Mouse (Mus musculus): ENCODE measurements around the gene Schip1.

The Schip1 gene

GRCm38 (mm10) chr3:68499532-68500152 is 435.0 kb downstream of the Schip1 start:
- DNase-seq (ENCODE audit: low read depth in 1 of 2, low spot score in 2 of 2), result no peak

GRCm38 (mm10) chr3:68504838-68505237 is 440.2 kb downstream of the Schip1 start:
- DNase-seq (ENCODE audit: low read depth in 1 of 2, low spot score in 2 of 2), result no peak

DNA sequence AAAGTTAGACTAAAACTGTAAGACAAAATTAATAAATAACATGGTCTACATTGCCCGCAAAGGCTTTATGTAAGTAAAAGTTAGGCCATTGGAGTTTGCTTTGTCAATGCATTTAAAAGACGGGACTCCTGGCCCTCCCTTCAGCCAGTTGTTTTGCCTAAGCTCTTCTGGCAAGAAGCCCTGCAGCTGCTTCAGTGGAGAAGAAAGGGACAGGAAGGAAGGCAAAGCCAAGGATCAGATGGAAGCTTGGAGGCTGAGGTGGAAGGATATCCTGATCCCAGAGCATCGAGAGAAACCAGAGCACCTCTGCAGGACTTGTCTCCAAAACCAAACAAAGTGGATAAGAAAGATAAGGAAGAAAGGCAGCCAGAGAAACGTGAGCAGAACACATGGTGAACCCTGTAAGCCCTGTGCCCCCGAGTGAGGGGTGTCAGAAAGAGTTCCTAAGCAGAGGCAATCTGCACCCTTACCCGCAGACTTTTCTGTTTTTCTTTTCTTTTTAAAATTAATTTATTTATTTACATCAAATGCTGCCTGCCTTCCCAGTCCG is 442.2 kb downstream of the Schip1 start:
- no peak for DNase-seq (ENCODE audit: low read depth in 1 of 2, low spot score in 2 of 2)

- DNase-seq (ENCODE audit: low read depth in 1 of 2, low spot score in 2 of 2), result no peak
Observed at GRCm38 (mm10) chr3:68508629-68509028, 444.0 kb downstream of the Schip1 start.

- DNase-seq (ENCODE audit: low read depth in 1 of 2, low spot score in 2 of 2), result no peak
Observed at GRCm38 (mm10) chr3:68510872-68511271, 446.3 kb downstream of the Schip1 start.

DNA sequence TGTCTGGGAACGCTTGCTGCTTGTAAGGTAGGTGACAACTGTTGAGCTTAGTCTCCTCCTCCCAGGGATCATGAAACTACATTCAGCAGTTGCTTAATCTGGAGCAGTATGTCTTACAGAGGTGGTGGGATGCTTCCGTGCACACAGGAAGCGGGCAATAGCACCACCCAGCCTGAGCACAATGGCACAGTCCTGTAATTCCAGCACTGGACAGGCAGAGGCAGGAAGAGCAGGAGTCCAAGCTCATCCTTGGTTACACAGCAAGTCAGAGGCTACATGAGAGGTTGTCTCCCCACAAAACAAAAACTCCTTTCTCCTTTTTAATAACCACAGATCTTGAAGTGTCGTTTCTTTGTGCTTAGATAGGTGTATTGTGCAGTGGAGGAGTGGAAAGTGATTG is 447.1 kb downstream of the Schip1 start:
- DNase-seq (ENCODE audit: low read depth in 1 of 2, low spot score in 2 of 2), result no peak

GRCm38 (mm10) chr3:68512327-68512726 is 447.7 kb downstream of the Schip1 start:
- no peak for DNase-seq (ENCODE audit: low read depth in 1 of 2, low spot score in 2 of 2)

DNA sequence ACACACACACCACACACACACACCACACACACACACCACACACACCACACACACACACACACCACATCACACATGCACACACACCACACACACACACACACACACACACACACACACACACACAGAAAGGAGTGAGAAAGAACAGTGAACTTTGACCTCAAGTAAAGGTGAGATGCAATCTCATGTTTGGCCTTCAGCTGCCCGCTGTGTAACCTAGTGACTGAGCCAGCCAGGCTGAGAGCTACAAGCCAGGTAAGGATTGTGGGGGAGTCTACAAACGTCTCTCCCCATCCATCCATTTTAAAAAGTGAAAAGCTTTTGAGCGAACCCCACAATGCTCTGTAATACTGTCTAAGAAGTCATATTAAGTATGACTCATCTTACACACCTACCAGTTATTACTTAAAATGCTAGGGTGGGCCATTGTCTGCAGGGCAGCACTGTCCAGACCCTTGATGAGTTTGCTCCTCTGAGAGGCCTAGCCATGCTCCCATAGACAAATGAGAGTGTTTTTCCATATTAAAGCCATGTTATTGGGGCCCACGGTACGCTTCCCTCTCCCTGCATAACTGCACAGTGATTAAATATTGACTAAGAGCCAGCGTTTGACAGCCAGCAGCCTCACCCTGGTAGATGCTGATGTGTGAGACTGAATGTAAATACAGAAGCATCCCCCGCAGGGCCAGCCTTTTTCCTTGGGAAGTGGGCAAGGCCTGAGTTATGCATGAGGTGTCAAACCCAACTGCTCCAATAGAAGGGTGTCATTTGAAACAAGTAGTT is 448.9 kb downstream of the Schip1 start:
- DNase-seq (ENCODE audit: low read depth in 1 of 2, low spot score in 2 of 2), result no peak

DNA sequence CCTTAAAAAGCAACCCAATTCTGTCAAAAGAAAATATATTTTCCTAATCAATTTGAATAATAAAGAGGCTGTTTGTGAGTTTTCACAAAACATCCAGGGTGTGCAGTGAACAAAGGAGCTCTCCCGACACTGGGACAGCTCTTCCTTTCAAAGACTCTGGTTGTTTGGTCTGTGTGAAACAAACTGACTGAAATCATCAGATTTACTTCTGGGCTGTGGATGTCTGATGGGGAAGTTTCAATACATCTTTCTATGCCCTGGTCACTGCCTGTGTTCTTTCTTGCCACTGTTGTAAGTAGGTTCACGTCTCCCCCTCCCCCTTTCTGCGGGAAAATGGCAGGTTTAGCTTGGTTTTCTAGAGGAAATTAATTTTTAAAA is 449.5 kb downstream of the Schip1 start:
- no peak for DNase-seq (ENCODE audit: low read depth in 1 of 2, low spot score in 2 of 2)

GRCm38 (mm10) chr3:68514717-68515116 is 450.1 kb downstream of the Schip1 start:
- no peak for DNase-seq (ENCODE audit: low read depth in 1 of 2, low spot score in 2 of 2)

DNA sequence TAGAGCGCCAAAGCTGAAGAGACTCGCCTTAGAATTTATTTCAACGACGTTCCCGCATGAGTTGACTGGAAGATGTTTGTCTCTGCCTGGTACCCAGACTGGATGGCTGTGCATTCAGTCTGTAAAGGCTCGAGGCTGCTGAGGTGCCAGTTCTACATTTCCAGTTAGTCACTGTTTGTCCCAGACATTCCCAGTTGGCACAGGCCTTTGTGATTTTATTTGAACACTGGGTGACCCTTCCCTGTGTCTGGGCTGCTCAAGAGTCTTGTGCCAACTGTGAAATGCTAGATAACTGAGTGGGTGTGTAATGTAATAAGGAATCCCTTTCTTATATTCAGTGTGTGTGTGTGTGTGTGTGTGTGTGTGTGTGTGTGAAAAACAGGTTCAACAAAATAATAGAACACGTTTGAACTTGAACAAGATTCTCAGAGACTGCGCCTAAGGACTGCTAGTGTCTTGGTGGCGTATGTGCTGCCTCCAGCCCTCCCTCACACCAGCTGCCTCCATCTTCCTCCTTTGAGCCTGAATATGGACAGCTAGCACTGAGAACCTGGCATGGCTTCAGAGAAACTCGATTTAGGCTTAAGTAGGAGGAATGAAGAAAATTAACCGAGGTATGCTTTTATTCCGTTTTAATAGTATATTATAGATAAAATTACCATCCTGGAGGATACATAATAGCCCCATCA is 451.9 kb downstream of the Schip1 start:
- no peak for DNase-seq (ENCODE audit: low read depth in 1 of 2, low spot score in 2 of 2)

DNA sequence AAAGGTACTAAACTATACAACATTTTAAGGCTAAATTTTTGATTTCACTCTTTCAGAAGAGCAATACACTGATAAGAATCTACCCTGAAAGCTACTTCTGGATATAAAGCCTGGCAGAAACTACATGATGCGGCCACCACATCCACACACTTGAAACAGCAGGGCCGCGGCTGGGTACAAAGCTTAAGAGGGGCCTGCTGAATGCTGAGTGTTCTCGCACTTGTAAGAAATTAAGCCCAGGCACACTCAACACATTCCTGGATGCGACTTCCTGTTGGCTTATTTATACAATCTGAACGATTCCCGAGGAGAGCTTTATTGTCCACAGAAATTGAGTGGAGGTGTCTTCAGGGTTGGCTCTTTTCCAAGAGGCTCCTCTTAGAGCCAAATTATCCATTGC is 452.6 kb downstream of the Schip1 start:
- DNase-seq (ENCODE audit: low read depth in 1 of 2, low spot score in 2 of 2), result no peak

- DNase-seq (ENCODE audit: low read depth in 1 of 2, low spot score in 2 of 2), result no peak
Observed at GRCm38 (mm10) chr3:68518041-68518440, 453.4 kb downstream of the Schip1 start.

DNA sequence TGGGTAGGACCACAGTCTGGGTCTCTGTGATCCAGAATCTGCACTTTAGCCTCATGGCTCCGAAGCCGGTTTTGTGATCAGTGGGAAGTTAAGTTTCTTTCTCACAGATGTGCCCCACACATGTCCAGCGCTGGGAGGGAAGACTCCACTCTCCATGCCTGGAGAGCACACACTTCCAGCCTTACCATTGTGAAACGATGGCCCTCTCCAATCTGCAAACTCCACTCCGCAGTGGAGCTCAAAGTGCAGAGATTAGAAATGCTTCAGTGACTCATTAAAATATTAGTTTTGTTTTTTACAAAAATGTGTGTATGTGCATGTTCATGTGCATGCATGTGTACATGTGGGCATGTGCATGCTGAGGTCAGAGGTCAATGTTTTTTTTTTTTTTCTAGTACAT is 454.0 kb downstream of the Schip1 start:
- DNase-seq (ENCODE audit: low read depth in 1 of 2, low spot score in 2 of 2), result no peak

DNA sequence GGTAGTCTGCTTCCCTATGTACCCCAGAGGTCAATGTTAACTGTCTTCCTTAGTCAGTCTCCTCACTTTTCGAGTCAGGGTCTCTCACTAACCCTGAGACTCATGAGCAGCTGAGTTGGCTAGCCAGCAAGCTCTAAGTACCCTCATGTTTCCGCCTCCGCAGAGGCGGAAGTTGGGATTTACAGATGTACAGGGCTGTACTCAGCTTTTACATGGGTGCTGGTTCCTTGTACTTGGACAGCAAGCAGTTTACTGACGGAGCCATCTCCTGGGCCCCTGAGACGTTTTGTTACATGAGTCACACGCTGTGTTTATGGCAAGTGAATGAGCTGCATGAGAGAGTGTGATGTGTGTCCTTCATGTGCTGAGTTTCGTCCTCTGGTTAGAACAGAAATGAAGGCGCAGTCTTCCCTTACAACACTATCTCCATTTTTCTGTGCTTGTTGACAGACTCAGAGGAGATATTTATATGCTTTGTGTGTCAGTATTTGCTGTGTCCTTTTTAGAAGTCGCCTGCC is 460.8 kb downstream of the Schip1 start:
- no peak for DNase-seq (ENCODE audit: low read depth in 1 of 2, low spot score in 2 of 2)

GRCm38 (mm10) chr3:68526416-68526815 is 461.8 kb downstream of the Schip1 start:
- DNase-seq (ENCODE audit: low read depth in 1 of 2, low spot score in 2 of 2), result no peak

GRCm38 (mm10) chr3:68527182-68527581 is 462.6 kb downstream of the Schip1 start:
- no peak for DNase-seq (ENCODE audit: low read depth in 1 of 2, low spot score in 2 of 2)

GRCm38 (mm10) chr3:68531908-68532307 is 467.3 kb downstream of the Schip1 start:
- DNase-seq (ENCODE audit: low read depth in 1 of 2, low spot score in 2 of 2), result no peak

DNA sequence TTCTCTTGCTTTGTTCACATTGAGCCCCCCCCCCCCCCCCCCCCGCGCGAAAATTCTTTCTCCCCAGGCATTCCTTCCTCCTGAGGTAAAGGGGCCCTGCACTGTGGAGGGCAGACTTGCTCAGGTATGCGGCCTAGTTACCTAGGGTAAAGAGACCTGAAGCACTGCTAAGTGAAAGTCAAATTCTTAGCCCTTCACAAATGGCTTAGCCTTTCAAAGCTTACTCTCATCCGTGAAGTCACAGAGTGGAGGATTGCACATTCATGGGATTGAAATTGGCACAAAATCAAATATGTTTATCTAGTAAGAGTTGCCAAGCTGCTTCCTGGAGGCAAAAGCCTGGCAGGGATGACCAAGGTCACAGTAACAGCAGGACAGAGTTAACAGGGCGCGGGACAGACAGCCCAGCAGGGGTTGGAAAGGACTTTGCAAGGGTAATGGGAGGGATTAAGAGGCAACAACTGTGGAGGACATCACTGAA is 470.0 kb downstream of the Schip1 start:
- no peak for DNase-seq (ENCODE audit: low read depth in 1 of 2, low spot score in 2 of 2)

DNA sequence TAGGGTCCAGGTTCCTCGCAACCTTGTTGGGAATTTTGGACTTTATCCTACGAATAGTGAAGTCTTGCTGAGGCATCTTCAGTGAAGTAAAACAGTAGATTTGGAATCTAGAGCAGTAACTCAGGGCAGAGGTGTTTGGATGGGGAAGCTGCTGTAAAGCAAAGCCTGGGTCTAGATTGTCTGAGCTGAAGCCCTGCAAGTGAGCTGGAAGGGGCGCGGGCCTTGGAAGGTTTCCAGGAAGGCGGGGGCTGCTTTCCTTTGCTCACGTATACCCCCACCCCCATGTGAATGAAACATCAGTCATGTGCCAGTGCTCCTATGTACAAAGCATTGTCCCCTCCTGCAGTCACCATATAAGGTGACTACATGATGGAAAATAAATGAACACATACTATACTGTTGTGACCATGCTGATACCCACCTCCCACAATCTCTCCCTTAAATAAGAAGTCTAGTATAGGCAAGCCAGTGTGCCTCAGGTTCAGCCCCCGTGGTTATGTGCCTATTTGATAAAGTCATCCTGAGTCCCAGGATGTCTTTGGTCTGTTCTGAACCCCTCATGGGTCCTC is 470.6 kb downstream of the Schip1 start:
- DNase-seq (ENCODE audit: low read depth in 1 of 2, low spot score in 2 of 2), result no peak

DNA sequence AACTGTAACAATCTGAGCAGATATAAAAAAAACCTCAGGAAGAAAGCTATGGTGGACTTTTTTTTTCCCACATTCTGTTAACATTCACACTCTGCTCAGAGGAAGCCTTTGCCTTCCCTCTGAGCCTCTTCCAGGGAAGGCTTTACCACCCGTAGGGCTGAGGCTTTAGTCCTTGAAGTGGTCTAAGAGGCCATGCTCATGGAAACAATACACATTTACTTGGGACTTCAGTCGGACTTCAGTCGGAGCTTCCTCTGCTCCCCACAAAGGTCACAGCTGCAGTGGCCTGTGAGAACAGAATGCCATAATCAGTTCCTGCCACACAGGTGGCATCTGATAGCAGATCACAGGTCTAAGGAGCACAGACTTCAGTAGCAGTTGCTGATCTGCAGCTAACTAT is 471.5 kb downstream of the Schip1 start:
- DNase-seq (ENCODE audit: low read depth in 1 of 2, low spot score in 2 of 2), result no peak
